Mouse (Mus musculus) left cerebral cortex, postnatal 10 days (tissue): ENCODE data around the gene Il12rb2. TPM values are rescaled to one million over a fixed set of nuclear protein-coding genes. Genes with fewer than 3 reads are reported as not detected.

ENCODE experiments used
- total RNA-seq, 2 experiments: library from RNA; stranded (reverse); gene quantifications; 2 replicates each; pipeline ENCODE4 v1.2.3; 2021

The Il12rb2 gene
- total RNA-seq, 2 experiments from 2014 or later: 0.28 to 0.92 TPM

Other genes with a start within 250 kb of the Il12rb2 start
- gene Serbp1, start 138.0 kb downstream of the Il12rb2 start, total RNA-seq: 100 to 1,000 TPM; 238 to 241 TPM
- under 1 TPM in 1 of 2 experiments, not detected in 1; 0.14 TPM for gene Il23r, start 115.7 kb upstream of the Il12rb2 start, total RNA-seq
- gene Tacstd2, start 159.6 kb upstream of the Il12rb2 start, total RNA-seq: 1 to 10 TPM in 1 of 2 experiments, under 1 TPM in 1; 0.20 to 1.0 TPM